Mouse (Mus musculus): ENCODE measurements around the gene Icosl. TPM values are rescaled to one million over a fixed set of nuclear protein-coding genes. Genes with fewer than 3 reads are reported as not detected.

Gene Icosl
- total and polyA plus RNA-seq, 3 experiments = not detected

- no peak for TF ChIP-seq ZKSCAN1 (IDR thresholded peaks at IDR 0.05; ENCODE audit: low read depth, low read length)
- TF ChIP-seq HCFC1 (IDR thresholded peaks at IDR 0.05; ENCODE audit: low read depth, low read length) = no peak
- no peak for TF ChIP-seq USF1 (IDR thresholded peaks at IDR 0.05; ENCODE audit: low read depth, low read length)
- no peak for TF ChIP-seq CHD2 (IDR thresholded peaks at IDR 0.05; ENCODE audit: low read length)
- no peak for TF ChIP-seq POLR2AphosphoS5 (IDR thresholded peaks at IDR 0.05; ENCODE audit: borderline replicate concordance, low read depth, low read length)
- no peak for TF ChIP-seq MXI1 (IDR thresholded peaks at IDR 0.05; ENCODE audit: low read depth, low read length)
- no peak for TF ChIP-seq TBP (IDR thresholded peaks at IDR 0.05; ENCODE audit: low read depth, low read length)
- no peak for TF ChIP-seq USF2 (IDR thresholded peaks at IDR 0.05; ENCODE audit: borderline replicate concordance in 1 of 2, insufficient read depth in 1 of 2, low read depth in 1 of 2, low read length in 2 of 2)
- TF ChIP-seq RAD21 (IDR thresholded peaks at IDR 0.05; ENCODE audit: low read depth, low read length) = no peak
- no peak overlapping the region for H3K4me3 ChIP-seq (ENCODE audit: control insufficient read depth in 1 of 2, insufficient read depth in 1 of 2, low read depth in 2 of 2, low read length in 2 of 2)
Measured at GRCm38 (mm10) chr10:78127046-78127870, 58.2 kb downstream of the Icosl start.

GRCm38 (mm10) chr10:78127931-78128330, 58.8 kb downstream of the Icosl start:
- Histone ChIP-seq H3K27me3 (ENCODE audit: control insufficient read depth in 1 of 2, insufficient read depth in 2 of 2, low read length in 2 of 2) (peaks cover 0 to 2% of the 10 kb centered on the region in 2 experiments; a peak in 2 of 4 replicates), H3K4me1 (ENCODE audit: control insufficient read depth in 1 of 2, insufficient read depth in 2 of 2, low read length in 2 of 2) (peaks cover 0 to 8% of the 10 kb centered on the region in 2 experiments; a peak in 1 of 4 replicates), H3K27ac (ENCODE audit: control insufficient read depth, low read depth, low read length) (no peak overlapping the region), H3K9ac (ENCODE audit: control insufficient read depth, low read depth, low read length, poor library complexity, severe bottlenecking) (no peak overlapping the region), H3K9me3 (replicated peaks; ENCODE audit: insufficient read depth, low read length) (no peaks in the 10 kb centered on the region), H3K36me3 (ENCODE audit: control insufficient read depth in 1 of 2, insufficient read depth in 2 of 2, low read length in 2 of 2) (no peaks in the 10 kb centered on the region), H3K79me2 (ENCODE audit: control insufficient read depth, insufficient read depth, low read length, poor library complexity) (no peaks in the 10 kb centered on the region), H3K4me3 (ENCODE audit: control insufficient read depth in 1 of 2, insufficient read depth in 1 of 2, low read depth in 2 of 2, low read length in 2 of 2) (no peak overlapping the region)
- DNase-seq (ENCODE audit: low read depth, low spot score) = no peak
- TF ChIP-seq ZNF384 (IDR thresholded peaks at IDR 0.05; ENCODE audit: low read depth, low read length) (no peak), TBP (IDR thresholded peaks at IDR 0.05; ENCODE audit: low read depth, low read length) (no peak)

More at GRCm38 (mm10) chr10:78127046-78127870, 58.2 kb downstream of the Icosl start:
- no peaks in the 10 kb centered on the region for H3K79me2 ChIP-seq (ENCODE audit: control insufficient read depth, insufficient read depth, low read length, poor library complexity)
- peaks cover 0 to 2% of the 10 kb centered on the region in 2 experiments; a peak in 2 of 4 replicates for H3K27me3 ChIP-seq (ENCODE audit: control insufficient read depth in 1 of 2, insufficient read depth in 2 of 2, low read length in 2 of 2)
- H3K9ac ChIP-seq (ENCODE audit: control insufficient read depth, low read depth, low read length, poor library complexity, severe bottlenecking) = no peak overlapping the region
- peaks cover 0 to 8% of the 10 kb centered on the region in 2 experiments; a peak in 1 of 4 replicates for H3K4me1 ChIP-seq (ENCODE audit: control insufficient read depth in 1 of 2, insufficient read depth in 2 of 2, low read length in 2 of 2)
- DNase-seq (ENCODE audit: low read depth, low spot score) = no peak
- no peaks in the 10 kb centered on the region for H3K9me3 ChIP-seq (replicated peaks; ENCODE audit: insufficient read depth, low read length)
- H3K36me3 ChIP-seq (ENCODE audit: control insufficient read depth in 1 of 2, insufficient read depth in 2 of 2, low read length in 2 of 2) = no peaks in the 10 kb centered on the region
- H3K27ac ChIP-seq (ENCODE audit: control insufficient read depth, low read depth, low read length) = no peak overlapping the region

GRCm38 (mm10) chr10:78128647-78129046, 59.5 kb downstream of the Icosl start:
- Histone ChIP-seq H3K27ac (ENCODE audit: control insufficient read depth, low read depth, low read length) (no peak overlapping the region), H3K9ac (ENCODE audit: control insufficient read depth, low read depth, low read length, poor library complexity, severe bottlenecking) (no peak overlapping the region), H3K27me3 (ENCODE audit: control insufficient read depth in 1 of 2, insufficient read depth in 2 of 2, low read length in 2 of 2) (peaks cover 0 to 2% of the 10 kb centered on the region in 2 experiments; a peak in 2 of 4 replicates), H3K4me1 (ENCODE audit: control insufficient read depth in 1 of 2, insufficient read depth in 2 of 2, low read length in 2 of 2) (peaks cover 0 to 8% of the 10 kb centered on the region in 2 experiments; a peak in 1 of 4 replicates), H3K4me3 (ENCODE audit: control insufficient read depth in 1 of 2, insufficient read depth in 1 of 2, low read depth in 2 of 2, low read length in 2 of 2) (no peak overlapping the region), H3K79me2 (ENCODE audit: control insufficient read depth, insufficient read depth, low read length, poor library complexity) (no peaks in the 10 kb centered on the region), H3K9me3 (replicated peaks; ENCODE audit: insufficient read depth, low read length) (no peaks in the 10 kb centered on the region), H3K36me3 (ENCODE audit: control insufficient read depth in 1 of 2, insufficient read depth in 2 of 2, low read length in 2 of 2) (no peaks in the 10 kb centered on the region)
- no peak for DNase-seq (ENCODE audit: low read depth, low spot score)
- TF ChIP-seq JUND (IDR thresholded peaks at IDR 0.05; ENCODE audit: low read depth, low read length) (no peak), POLR2AphosphoS5 (IDR thresholded peaks at IDR 0.05; ENCODE audit: borderline replicate concordance, low read depth, low read length) (no peak), GATA1 (IDR thresholded peaks at IDR 0.05; ENCODE audit: low read depth, low read length) (no peak), CHD2 (IDR thresholded peaks at IDR 0.05; ENCODE audit: low read length) (no peak), ZKSCAN1 (IDR thresholded peaks at IDR 0.05; ENCODE audit: low read depth, low read length) (no peak), RCOR1 (IDR thresholded peaks at IDR 0.05; ENCODE audit: low read depth, low read length) (no peak), TCF12 (IDR thresholded peaks at IDR 0.05; ENCODE audit: low read depth, low read length) (no peak)

Measured in MEL (cell line).